Mouse (Mus musculus) cortical plate, adult 2 months (tissue): Measurements from ENCODE around the gene Cd55b.
A peak's percentile ranks its signal among the peaks of the same experiment; 100 is the strongest.

ENCODE experiments used
- CTCF ChIP-seq: fragments of 200-500 bp; IDR thresholded peaks from 2 replicates; pipeline ENCODE4 v1.5.1; 2011; ENCODE audit warnings: mild to moderate bottlenecking, control low read depth, low read length; ENCODE audit not compliant: insufficient read depth; ENCODE audit errors: extremely low read depth
- POLR2A ChIP-seq: fragments of 200-500 bp; IDR thresholded peaks from 2 replicates; pipeline ENCODE4 v1.6.1; 2011; ENCODE audit warnings: mild to moderate bottlenecking, low read length, control low read depth; ENCODE audit not compliant: insufficient read depth; ENCODE audit errors: extremely low read depth

- TF ChIP-seq CTCF, result peak; percentile 74
- TF ChIP-seq POLR2A, result no peak
These were observed 50.8 kb downstream of the Cd55b start for GRCm38 (mm10) chr1:130371895-130372528.
